Mouse (Mus musculus) lung, postnatal 0 days (tissue): ENCODE measurements around the gene Wfdc17.

Experiments used
- CTCF ChIP-seq: IDR thresholded peaks from 2 replicates; pipeline ENCODE4 v1.5.1; 2016; ENCODE audit warnings: antibody characterized with exemption, mild to moderate bottlenecking
- EP300 ChIP-seq: IDR thresholded peaks from 2 replicates; pipeline ENCODE4 v1.6.1; 2016; ENCODE audit warnings: antibody characterized with exemption, mild to moderate bottlenecking, control low read depth

DNA sequence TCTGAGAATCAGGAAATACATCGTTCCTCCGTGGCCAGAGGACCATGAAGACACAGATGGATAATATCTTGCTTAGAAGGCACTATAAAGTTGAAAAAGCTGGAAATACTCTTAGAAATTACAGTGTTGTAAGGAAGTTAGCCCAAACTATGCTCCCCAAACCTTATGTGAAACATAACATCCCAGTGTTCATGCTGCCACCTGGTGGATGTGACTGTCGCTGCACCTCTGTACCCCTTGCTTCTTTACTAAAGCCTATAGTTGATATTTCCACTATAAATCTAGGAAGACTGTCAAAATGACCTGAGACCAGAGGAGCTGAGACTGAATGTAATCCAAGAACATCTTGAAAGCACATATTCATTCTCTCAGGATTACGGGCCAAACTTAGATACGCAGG, 35.5 kb downstream of the Wfdc17 start:
- TF ChIP-seq CTCF, result peak; percentile 93
- no peak for TF ChIP-seq EP300
